Mouse (Mus musculus): Measurements from ENCODE around the gene Usp7. TPM values are rescaled to one million over a fixed set of nuclear protein-coding genes. Genes with fewer than 3 reads are reported as not detected.
A peak's percentile ranks its signal among the peaks of the same experiment; 100 is the strongest.

Gene Usp7
- total and polyA plus RNA-seq, 3 experiments: 94.2 to 425 (median 101) TPM

GRCm38 (mm10) chr16:8678035-8678434 is 114.1 kb downstream of the Usp7 start:
- TF ChIP-seq RCOR1 (IDR thresholded peaks at IDR 0.05; ENCODE audit: low read depth, low read length) (no peak), GATA1 (IDR thresholded peaks at IDR 0.05; ENCODE audit: low read depth, low read length) (no peak), JUND (IDR thresholded peaks at IDR 0.05; ENCODE audit: low read depth, low read length) (no peak), POLR2A (IDR thresholded peaks at IDR 0.05; ENCODE audit: control insufficient read depth in 1 of 2, insufficient read depth in 1 of 2, low read depth in 1 of 2, low read length in 2 of 2, poor library complexity in 1 of 2) (no peak), CHD1 (IDR thresholded peaks at IDR 0.05; ENCODE audit: low read depth, low read length) (no peak), SIN3A (IDR thresholded peaks at IDR 0.05; ENCODE audit: low read length) (no peak), ETS1 (IDR thresholded peaks at IDR 0.05; ENCODE audit: low read depth, low read length) (no peak), BHLHE40 (IDR thresholded peaks at IDR 0.05; ENCODE audit: borderline replicate concordance, low read depth, low read length) (no peak), RAD21 (IDR thresholded peaks at IDR 0.05; ENCODE audit: low read depth, low read length) (no peak), MAZ (IDR thresholded peaks at IDR 0.05; ENCODE audit: low read depth, low read length) (no peak), GABPA (IDR thresholded peaks at IDR 0.05; ENCODE audit: low read depth, low read length) (no peak), ZNF384 (IDR thresholded peaks at IDR 0.05; ENCODE audit: low read depth, low read length) (no peak), MXI1 (IDR thresholded peaks at IDR 0.05; ENCODE audit: low read depth, low read length) (no peak), POLR2AphosphoS2 (IDR thresholded peaks at IDR 0.05; ENCODE audit: low read length) (no peak), POLR2AphosphoS5 (IDR thresholded peaks at IDR 0.05; ENCODE audit: borderline replicate concordance, low read depth, low read length) (no peak), HCFC1 (IDR thresholded peaks at IDR 0.05; ENCODE audit: low read depth, low read length) (no peak)
- DNase-seq (ENCODE audit: low read depth, low spot score): peak; percentile 53
- H3K4me3 ChIP-seq (ENCODE audit: control insufficient read depth in 1 of 2, insufficient read depth in 1 of 2, low read depth in 2 of 2, low read length in 2 of 2): 0 out of 4 replicates have a peak overlapping the region, but pooled peaks of 1 of the 2 experiments have one; percentile 19
- H3K79me2 ChIP-seq (ENCODE audit: control insufficient read depth, insufficient read depth, low read length, poor library complexity): no peaks in the 10 kb centered on the region
- H3K9me3 ChIP-seq (replicated peaks; ENCODE audit: insufficient read depth, low read length): no peaks in the 10 kb centered on the region
- H3K4me1 ChIP-seq (ENCODE audit: control insufficient read depth in 1 of 2, insufficient read depth in 2 of 2, low read length in 2 of 2): peaks cover 13 to 38% of the 10 kb centered on the region in 2 experiments
- H3K9ac ChIP-seq (ENCODE audit: control insufficient read depth, low read depth, low read length, poor library complexity, severe bottlenecking): no peak overlapping the region; the same call in 1 of the 2 replicates
- H3K27me3 ChIP-seq (ENCODE audit: control insufficient read depth in 1 of 2, insufficient read depth in 2 of 2, low read length in 2 of 2): no peaks in the 10 kb centered on the region
- no peak overlapping the region for H3K27ac ChIP-seq (ENCODE audit: control insufficient read depth, low read depth, low read length)
- H3K36me3 ChIP-seq (ENCODE audit: control insufficient read depth in 1 of 2, insufficient read depth in 2 of 2, low read length in 2 of 2): peaks cover 0 to 27% of the 10 kb centered on the region in 2 experiments; a peak in 2 of 4 replicates

GRCm38 (mm10) chr16:8676800-8677199 is 115.3 kb downstream of the Usp7 start:
- Histone ChIP-seq H3K79me2 (ENCODE audit: control insufficient read depth, insufficient read depth, low read length, poor library complexity) (no peaks in the 10 kb centered on the region; the same call in 1 of the 2 replicates), H3K36me3 (ENCODE audit: control insufficient read depth in 1 of 2, insufficient read depth in 2 of 2, low read length in 2 of 2) (peaks cover 0 to 30% of the 10 kb centered on the region in 2 experiments; a peak in 2 of 4 replicates), H3K27me3 (ENCODE audit: control insufficient read depth in 1 of 2, insufficient read depth in 2 of 2, low read length in 2 of 2) (no peaks in the 10 kb centered on the region), H3K27ac (ENCODE audit: control insufficient read depth, low read depth, low read length) (no peak overlapping the region), H3K4me3 (ENCODE audit: control insufficient read depth in 1 of 2, insufficient read depth in 1 of 2, low read depth in 2 of 2, low read length in 2 of 2) (no peak overlapping the region), H3K9me3 (replicated peaks; ENCODE audit: insufficient read depth, low read length) (no peaks in the 10 kb centered on the region), H3K9ac (ENCODE audit: control insufficient read depth, low read depth, low read length, poor library complexity, severe bottlenecking) (no peak overlapping the region), H3K4me1 (ENCODE audit: control insufficient read depth in 1 of 2, insufficient read depth in 2 of 2, low read length in 2 of 2) (peaks cover 13 to 43% of the 10 kb centered on the region in 2 experiments)
- peak; percentile 81 for DNase-seq (ENCODE audit: low read depth, low spot score)
- no peak for TF ChIP-seq POLR2AphosphoS5 (IDR thresholded peaks at IDR 0.05; ENCODE audit: borderline replicate concordance, low read depth, low read length)
- TF ChIP-seq TAL1 (IDR thresholded peaks at IDR 0.05; ENCODE audit: low read length): no peak
- TF ChIP-seq TCF12 (IDR thresholded peaks at IDR 0.05; ENCODE audit: low read depth, low read length): no peak
- no peak for TF ChIP-seq NRF1 (IDR thresholded peaks at IDR 0.05; ENCODE audit: insufficient read depth, low read depth, low read length, poor library complexity, severe bottlenecking)
- peak; percentile 96 for TF ChIP-seq SMC3 (IDR thresholded peaks at IDR 0.05; ENCODE audit: low read depth, low read length)
- peak; percentile 48; the same call in 1 of the 2 replicates for TF ChIP-seq SIN3A (IDR thresholded peaks at IDR 0.05; ENCODE audit: low read length)
- TF ChIP-seq BHLHE40 (IDR thresholded peaks at IDR 0.05; ENCODE audit: borderline replicate concordance, low read depth, low read length): no peak
- no peak for TF ChIP-seq GABPA (IDR thresholded peaks at IDR 0.05; ENCODE audit: low read depth, low read length)
- no peak for TF ChIP-seq MAX (IDR thresholded peaks at IDR 0.05; ENCODE audit: low read length)
- no peak for TF ChIP-seq USF1 (IDR thresholded peaks at IDR 0.05; ENCODE audit: low read depth, low read length)
- no peak for TF ChIP-seq ELF1 (IDR thresholded peaks at IDR 0.05; ENCODE audit: low read depth, low read length)
- TF ChIP-seq ETS1 (IDR thresholded peaks at IDR 0.05; ENCODE audit: low read depth, low read length): no peak
- no peak for TF ChIP-seq GATA1 (IDR thresholded peaks at IDR 0.05; ENCODE audit: low read depth, low read length)
- TF ChIP-seq KAT2A (conservative IDR thresholded peaks at IDR 0.05; ENCODE audit: low read depth, low read length): no peak
- TF ChIP-seq USF2 (IDR thresholded peaks at IDR 0.05; ENCODE audit: borderline replicate concordance in 1 of 2, insufficient read depth in 1 of 2, low read depth in 1 of 2, low read length in 2 of 2): no peak
- TF ChIP-seq MAZ (IDR thresholded peaks at IDR 0.05; ENCODE audit: low read depth, low read length): no peak
- peak; percentile 68 for TF ChIP-seq RAD21 (IDR thresholded peaks at IDR 0.05; ENCODE audit: low read depth, low read length)
- no peak for TF ChIP-seq ZNF384 (IDR thresholded peaks at IDR 0.05; ENCODE audit: low read depth, low read length)
- no peak for TF ChIP-seq CHD2 (IDR thresholded peaks at IDR 0.05; ENCODE audit: low read length)
- TF ChIP-seq MYC (IDR thresholded peaks at IDR 0.05; ENCODE audit: low read depth, low read length): 0 out of 2 replicates have a peak, but pooled peaks have one; percentile 51
- peak; percentile 77 to 98 (median 89) for TF ChIP-seq CTCF (IDR thresholded peaks at IDR 0.05 in 2 of 3, conservative IDR thresholded peaks at IDR 0.05 in 1 of 3; ENCODE audit: control insufficient read depth in 1 of 3, insufficient read depth in 1 of 3, low read depth in 2 of 3, low read length in 3 of 3, poor library complexity in 1 of 3, severe bottlenecking in 1 of 3)
- no peak for TF ChIP-seq EP300 (IDR thresholded peaks at IDR 0.05; ENCODE audit: low read depth in 1 of 2, low read length in 2 of 2)
- no peak for TF ChIP-seq E2F4 (IDR thresholded peaks at IDR 0.05; ENCODE audit: borderline replicate concordance, low read depth, low read length)

Data from MEL (cell line).